Mouse (Mus musculus) ES-Bruce4 (cell line): ENCODE measurements around the gene Tm9sf4. TPM values are rescaled to one million over a fixed set of nuclear protein-coding genes. Genes with fewer than 3 reads are reported as not detected.

Experiments
- H3K27ac ChIP-seq: 2 replicates; pipeline ENCODE4 v1.5.1; 2012; ENCODE audit warnings: low read length, inconsistent platforms; ENCODE audit not compliant: insufficient read depth
- H3K27me3 ChIP-seq: 2 replicates; pipeline ENCODE4 v1.6.1; 2012; ENCODE audit warnings: mild to moderate bottlenecking, low read length, inconsistent platforms; ENCODE audit not compliant: control insufficient read depth, poor library complexity, insufficient read depth, severe bottlenecking
- H3K36me3 ChIP-seq: 2 replicates; pipeline ENCODE4 v1.6.1; 2012; ENCODE audit warnings: inconsistent platforms, mild to moderate bottlenecking, low read length, moderate library complexity; ENCODE audit not compliant: control insufficient read depth, poor library complexity, insufficient read depth, severe bottlenecking
- H3K4me1 ChIP-seq: one replicate; pipeline ENCODE4 v1.8.1; 2011; ENCODE audit warnings: low read length; ENCODE audit not compliant: control insufficient read depth, insufficient read depth
- H3K4me3 ChIP-seq: 2 replicates; pipeline ENCODE4 v1.5.1; 2011; ENCODE audit warnings: low read depth, mild to moderate bottlenecking, low read length
- H3K9ac ChIP-seq: 2 replicates; pipeline ENCODE4 v1.6.1; 2012; ENCODE audit warnings: low read depth, mild to moderate bottlenecking, inconsistent platforms; ENCODE audit not compliant: poor library complexity, severe bottlenecking
- H3K9me3 ChIP-seq: replicated peaks from 2 replicates; pipeline ENCODE4 v1.6.1; 2012; ENCODE audit warnings: mild to moderate bottlenecking, low read length, inconsistent platforms; ENCODE audit not compliant: control insufficient read depth, poor library complexity, insufficient read depth, severe bottlenecking
- CTCF ChIP-seq: IDR thresholded peaks from one replicate; pipeline ENCODE4 v1.8.1; 2011; ENCODE audit warnings: low read depth, low read length
- EP300 ChIP-seq: IDR thresholded peaks from 2 replicates; pipeline ENCODE4 v1.6.1; 2011; ENCODE audit warnings: low read depth, low read length; ENCODE audit not compliant: insufficient read depth
- POLR2A ChIP-seq: IDR thresholded peaks from one replicate; pipeline ENCODE4 v1.8.1; 2011; ENCODE audit warnings: low read length; ENCODE audit not compliant: insufficient read depth
- polyA plus RNA-seq: library from polyadenylated mRNA; stranded (reverse); fragments of >200 nt; gene quantifications from 2 replicates; pipeline ENCODE4 v1.2.4, GENCODE M21; 2011; ENCODE audit warnings: low read depth; ENCODE audit not compliant: missing spikeins, insufficient read depth, insufficient read length

Tm9sf4 gene
- polyA plus RNA-seq, 1 experiment, result 83.2 TPM

DNA sequence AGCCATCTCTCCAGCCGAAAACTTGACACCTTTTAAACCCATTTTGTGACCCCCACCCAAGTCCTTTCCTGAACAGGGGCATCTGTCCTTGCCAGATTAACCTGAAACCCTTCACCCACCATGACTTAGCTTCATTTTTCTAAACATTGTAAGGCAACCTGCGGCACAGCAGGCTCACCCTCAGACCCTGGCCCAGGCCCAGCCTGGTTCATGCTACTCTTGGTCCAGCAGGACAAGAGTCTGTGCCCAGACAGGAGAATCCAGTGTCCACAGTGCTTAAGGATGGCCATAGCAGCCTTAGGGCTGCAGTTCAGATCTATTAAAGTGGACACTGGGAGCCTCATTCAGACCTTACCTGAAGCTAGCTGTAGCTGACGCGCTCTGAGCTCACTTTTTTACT lies 52.2 kb downstream of the Tm9sf4 start:
- TF ChIP-seq POLR2A (no peak), EP300 (no peak), CTCF (no peak)
- Histone ChIP-seq H3K27me3 (no peaks in the 10 kb centered on the region), H3K4me1 (no peaks in the 10 kb centered on the region), H3K9me3 (no peaks in the 10 kb centered on the region), H3K36me3 (0 out of 2 replicates have a peak, but pooled peaks cover 2% of the 10 kb centered on the region), H3K9ac (no peak overlapping the region), H3K27ac (no peak overlapping the region), H3K4me3 (no peak overlapping the region)

- Histone ChIP-seq H3K9me3 (no peaks in the 10 kb centered on the region), H3K9ac (no peak overlapping the region), H3K4me1 (no peaks in the 10 kb centered on the region), H3K4me3 (no peak overlapping the region), H3K36me3 (no peaks in the 10 kb centered on the region), H3K27me3 (no peaks in the 10 kb centered on the region), H3K27ac (no peak overlapping the region)
- no peak for TF ChIP-seq EP300
- no peak for TF ChIP-seq CTCF
- TF ChIP-seq POLR2A, result no peak
Measured at GRCm38 (mm10) chr2:153214771-153215259, 53.7 kb downstream of the Tm9sf4 start.

GRCm38 (mm10) chr2:153215421-153215820 lies 54.3 kb downstream of the Tm9sf4 start:
- Histone ChIP-seq H3K9me3 (no peaks in the 10 kb centered on the region), H3K27ac (no peak overlapping the region), H3K27me3 (no peaks in the 10 kb centered on the region), H3K9ac (no peak overlapping the region), H3K4me1 (no peaks in the 10 kb centered on the region), H3K36me3 (no peaks in the 10 kb centered on the region), H3K4me3 (no peak overlapping the region)
- TF ChIP-seq EP300, result no peak
- TF ChIP-seq CTCF, result no peak
- no peak for TF ChIP-seq POLR2A

GRCm38 (mm10) chr2:153217826-153218340 lies 56.8 kb downstream of the Tm9sf4 start:
- H3K36me3 ChIP-seq, result no peaks in the 10 kb centered on the region
- no peaks in the 10 kb centered on the region for H3K9me3 ChIP-seq
- H3K9ac ChIP-seq, result no peak overlapping the region
- no peaks in the 10 kb centered on the region for H3K4me1 ChIP-seq
- H3K4me3 ChIP-seq, result no peak overlapping the region
- TF ChIP-seq CTCF, result no peak
- no peak for TF ChIP-seq EP300
- no peak for TF ChIP-seq POLR2A
- no peak overlapping the region for H3K27ac ChIP-seq
- no peaks in the 10 kb centered on the region for H3K27me3 ChIP-seq

- Histone ChIP-seq H3K9ac (no peak overlapping the region), H3K36me3 (no peaks in the 10 kb centered on the region), H3K4me1 (no peaks in the 10 kb centered on the region), H3K27ac (no peak overlapping the region), H3K27me3 (no peaks in the 10 kb centered on the region), H3K9me3 (no peaks in the 10 kb centered on the region), H3K4me3 (no peak overlapping the region)
- TF ChIP-seq EP300 (no peak), CTCF (no peak), POLR2A (no peak)
Measured at GRCm38 (mm10) chr2:153218516-153218915, 57.4 kb downstream of the Tm9sf4 start.

- Histone ChIP-seq H3K9me3 (no peaks in the 10 kb centered on the region), H3K27ac (no peak overlapping the region), H3K9ac (no peak overlapping the region), H3K36me3 (no peaks in the 10 kb centered on the region), H3K4me1 (no peaks in the 10 kb centered on the region), H3K27me3 (no peaks in the 10 kb centered on the region), H3K4me3 (no peak overlapping the region)
- TF ChIP-seq POLR2A, result no peak
- TF ChIP-seq CTCF, result no peak
- no peak for TF ChIP-seq EP300
Measured at GRCm38 (mm10) chr2:153221620-153222019, 60.5 kb downstream of the Tm9sf4 start.

- H3K4me3 ChIP-seq, result no peak overlapping the region
- TF ChIP-seq CTCF (no peak), POLR2A (no peak), EP300 (no peak)
- no peaks in the 10 kb centered on the region for H3K9me3 ChIP-seq
- H3K27ac ChIP-seq, result no peak overlapping the region
- H3K4me1 ChIP-seq, result no peaks in the 10 kb centered on the region
- no peaks in the 10 kb centered on the region for H3K27me3 ChIP-seq
- H3K36me3 ChIP-seq, result no peaks in the 10 kb centered on the region
- H3K9ac ChIP-seq, result no peak overlapping the region
Measured at GRCm38 (mm10) chr2:153222130-153222529, 61.0 kb downstream of the Tm9sf4 start.
